Mouse (Mus musculus) activated CD4-positive, CD25-positive, alpha-beta regulatory T cell, adult 4 months (primary cell): Measurements from ENCODE around the gene Ubtfl1. TPM values are rescaled to one million over a fixed set of nuclear protein-coding genes. Genes with fewer than 3 reads are reported as not detected.
"Not testable (repeated sequence)": the region's sequence is repeated elsewhere in the genome, so short reads cannot be mapped to it uniquely, and the experiment has no call there.

ENCODE experiments used
- ATAC-seq: one replicate; pipeline ENCODE4 v1.8.0; 2017
- polyA plus RNA-seq, 2 experiments: library from polyadenylated mRNA; unstranded; fragments of 100-300 nt; shearing (Covaris generic); gene quantifications; one replicate each; pipeline ENCODE4 v1.2.1; 2017

Ubtfl1 gene
- polyA plus RNA-seq: under 1 TPM in 1 of 2 experiments, not detected in 1; 0.26 TPM

GRCm38 (mm10) chr9:18404118-18404517, at the start of gene Ubtfl1:
TSS of gene Ubtfl1 (plus strand) at chr9:18404418.
- ATAC-seq: no peak

- ATAC-seq: not testable (repeated sequence)
These were observed 31.2 kb upstream of the Ubtfl1 start for GRCm38 (mm10) chr9:18373026-18373425.

GRCm38 (mm10) chr9:18385782-18386181, 18.4 kb upstream of the Ubtfl1 start:
- no peak for ATAC-seq

- no peak for ATAC-seq
These were observed 4.6 kb upstream of the Ubtfl1 start for GRCm38 (mm10) chr9:18399629-18400028.

- ATAC-seq: not testable (repeated sequence)
These were observed 1.3 kb upstream of the Ubtfl1 start, which contains the start of gene Naalad2 for GRCm38 (mm10) chr9:18402895-18403294. TSS of gene Naalad2 (minus strand) at chr9:18402995.

GRCm38 (mm10) chr9:18412371-18412770, 8.2 kb downstream of the Ubtfl1 start:
- ATAC-seq: not testable (repeated sequence)

GRCm38 (mm10) chr9:18430354-18430753, 26.1 kb downstream of the Ubtfl1 start, which contains the start of gene Mbd3l2:
TSS of gene Mbd3l2 (plus strand) at chr9:18430654.
- no peak for ATAC-seq

- no peak for ATAC-seq
These were observed 27.5 kb downstream of the Ubtfl1 start for GRCm38 (mm10) chr9:18431687-18432086.

- no peak for ATAC-seq
These were observed 52.3 kb downstream of the Ubtfl1 start for GRCm38 (mm10) chr9:18456520-18456919.

Other genes starting within 250 kb of the Ubtfl1 start
- 100 to 1,000 TPM; 128 to 136 TPM for gene Chordc1, start 112.3 kb upstream of the Ubtfl1 start, polyA plus RNA-seq
- gene Naalad2, start 1.4 kb upstream of the Ubtfl1 start, polyA plus RNA-seq: under 1 TPM in 1 of 2 experiments, not detected in 1; 0.37 TPM
- not detected for gene Mbd3l2, start 26.2 kb downstream of the Ubtfl1 start, polyA plus RNA-seq
- 1 to 10 TPM; 2.8 to 5.0 TPM for gene Zfp558, start 73.8 kb downstream of the Ubtfl1 start, polyA plus RNA-seq
- not detected for gene Mbd3l1, start 73.9 kb downstream of the Ubtfl1 start, polyA plus RNA-seq